Mouse (Mus musculus) heart, adult 9 months (tissue): ENCODE measurements around the gene Ahnak.
"Not testable (repeated sequence)": the region's sequence is repeated elsewhere in the genome, so short reads cannot be mapped to it uniquely, and the experiment has no call there.

ENCODE experiments used
- DNase-seq, 2 experiments: peaks; one replicate each; pipeline ENCODE4 v3.0.0; 2022; ENCODE audit warnings: low spot score in 2 of 2

Gene Ahnak

DNA sequence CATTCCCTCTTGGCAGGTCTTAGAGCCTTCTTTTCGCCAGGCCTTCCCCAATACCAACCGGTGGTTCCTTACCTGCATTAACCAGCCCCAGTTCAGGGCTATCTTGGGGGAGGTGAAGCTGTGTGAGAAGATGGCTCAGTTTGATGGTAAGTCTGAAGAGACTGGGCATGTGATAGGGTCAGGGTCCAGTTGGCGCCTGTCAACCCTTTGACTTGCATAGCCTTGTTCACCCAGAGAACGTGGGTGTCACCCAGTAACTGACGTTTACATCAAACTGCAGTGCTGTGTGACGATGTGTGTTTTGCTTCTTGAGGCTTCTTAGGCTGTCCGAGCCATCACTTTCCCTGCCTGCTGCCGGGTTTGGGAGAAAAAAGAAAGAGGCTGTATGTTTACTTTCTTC is 16.6 kb upstream of the Ahnak start:
- DNase-seq, result not testable (repeated sequence)

DNA sequence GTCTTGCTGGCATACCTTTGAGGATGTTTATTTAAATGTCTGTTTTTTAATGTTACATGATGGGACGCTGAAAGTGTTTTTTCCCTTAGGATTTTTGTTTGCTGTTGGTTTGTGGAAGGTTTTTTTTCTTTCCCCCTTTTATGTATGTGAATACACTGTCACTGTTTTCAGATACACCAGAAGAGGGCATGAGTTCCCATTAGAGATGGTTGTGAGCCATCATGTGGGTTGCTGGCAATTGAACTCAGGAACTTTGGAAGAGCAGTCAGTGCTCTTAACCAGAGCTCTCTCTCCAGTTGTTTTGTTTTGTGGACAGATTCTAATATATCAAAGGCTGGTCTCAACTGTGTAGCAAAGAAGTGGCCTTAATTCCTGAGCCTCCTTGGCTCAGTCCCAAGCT is 14.4 kb upstream of the Ahnak start:
- no peak for DNase-seq

DNA sequence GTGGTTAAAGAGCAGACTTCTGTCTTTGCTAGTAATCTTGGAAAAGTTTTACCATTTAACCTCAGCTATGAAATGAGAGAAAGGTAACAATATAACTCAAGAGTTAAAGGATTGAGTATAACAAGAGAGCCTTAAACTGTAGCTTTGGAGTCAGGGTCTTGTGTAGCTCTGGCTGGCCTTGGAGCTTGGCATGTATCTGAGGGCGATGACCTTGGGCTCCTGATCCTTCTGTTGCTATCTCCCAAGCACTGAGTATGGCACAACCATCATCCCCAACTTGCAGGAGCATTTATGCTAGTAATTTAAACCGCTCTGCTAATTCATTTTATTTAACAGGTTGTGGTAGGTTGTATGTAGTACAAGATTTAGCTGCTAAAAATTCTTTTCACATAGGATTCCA is 13.6 kb upstream of the Ahnak start:
- DNase-seq, result no peak

DNA sequence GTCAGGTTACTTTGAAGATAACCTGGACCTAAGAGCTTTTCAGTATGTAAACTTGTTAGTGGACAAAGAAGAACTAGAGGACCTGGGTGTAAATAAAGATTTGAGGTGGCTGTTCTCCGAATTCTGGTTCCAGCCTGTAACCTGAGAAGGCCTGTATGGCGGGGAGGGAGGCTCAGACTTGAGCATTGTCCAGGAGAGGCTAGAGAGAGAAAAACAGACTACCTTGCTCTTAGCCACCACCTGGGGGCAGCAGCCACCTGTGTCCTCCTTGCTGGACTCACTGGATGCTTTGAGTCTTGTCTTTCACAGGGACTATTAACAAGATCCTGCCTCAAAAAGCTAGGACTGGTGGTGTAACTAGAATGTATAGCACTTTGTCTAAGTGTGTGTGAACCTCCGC is 12.5 kb upstream of the Ahnak start:
- DNase-seq, result peak; percentile 54 to 66

DNA sequence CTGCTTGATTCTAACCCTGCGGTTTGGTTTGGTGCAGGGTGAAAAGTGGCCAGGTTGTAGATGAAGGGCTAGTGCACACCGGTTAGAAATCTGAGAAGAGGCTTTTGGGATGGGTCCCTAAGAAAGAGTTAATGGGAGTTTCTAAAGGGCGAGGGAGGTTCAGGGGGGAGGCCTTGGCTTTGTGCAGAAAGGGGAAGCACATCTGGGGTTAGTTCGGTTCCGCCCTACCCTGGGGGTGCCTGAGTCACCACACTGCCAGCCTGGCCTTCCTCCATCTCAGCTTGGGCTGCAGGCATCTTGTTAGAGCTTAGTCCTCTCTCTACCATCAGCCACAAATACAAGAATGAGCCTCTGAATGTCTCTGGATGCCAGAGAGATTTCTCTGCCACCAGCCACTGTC is 8.3 kb upstream of the Ahnak start:
- DNase-seq, result no peak

DNA sequence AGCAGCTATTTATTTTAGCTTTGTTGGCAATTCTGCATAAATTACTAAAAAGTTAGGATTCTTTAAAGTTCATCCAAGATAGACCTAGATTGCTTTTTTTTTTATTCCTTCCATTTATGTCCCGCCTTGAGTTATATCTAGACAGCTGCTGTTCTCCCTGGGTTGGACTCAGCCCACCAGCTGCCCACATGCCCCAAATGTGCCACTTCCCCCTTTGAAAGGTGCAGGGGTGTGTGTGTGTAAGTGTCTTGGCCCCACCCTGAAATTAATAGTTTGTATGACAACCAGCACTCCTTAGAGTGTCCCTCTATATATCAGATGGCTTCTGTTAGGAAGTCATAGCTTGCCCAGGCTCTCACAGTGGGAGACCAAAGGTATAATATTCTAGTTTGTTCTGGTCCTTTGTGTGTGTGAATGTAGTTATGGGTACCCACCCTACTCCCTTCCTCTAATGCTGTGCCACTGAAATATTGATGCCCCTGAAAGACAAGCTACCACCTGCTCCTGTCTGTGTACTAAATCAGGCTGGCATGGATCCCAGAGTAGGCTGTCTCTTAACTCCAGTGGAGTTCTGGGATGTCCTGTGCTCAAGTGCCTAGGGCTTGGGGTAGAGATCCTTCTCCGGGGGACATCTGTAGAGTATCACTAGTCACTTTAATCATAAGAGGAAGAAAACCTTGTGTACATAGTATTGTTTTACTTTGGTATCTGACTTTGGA is 7.5 kb upstream of the Ahnak start:
- no peak for DNase-seq

DNA sequence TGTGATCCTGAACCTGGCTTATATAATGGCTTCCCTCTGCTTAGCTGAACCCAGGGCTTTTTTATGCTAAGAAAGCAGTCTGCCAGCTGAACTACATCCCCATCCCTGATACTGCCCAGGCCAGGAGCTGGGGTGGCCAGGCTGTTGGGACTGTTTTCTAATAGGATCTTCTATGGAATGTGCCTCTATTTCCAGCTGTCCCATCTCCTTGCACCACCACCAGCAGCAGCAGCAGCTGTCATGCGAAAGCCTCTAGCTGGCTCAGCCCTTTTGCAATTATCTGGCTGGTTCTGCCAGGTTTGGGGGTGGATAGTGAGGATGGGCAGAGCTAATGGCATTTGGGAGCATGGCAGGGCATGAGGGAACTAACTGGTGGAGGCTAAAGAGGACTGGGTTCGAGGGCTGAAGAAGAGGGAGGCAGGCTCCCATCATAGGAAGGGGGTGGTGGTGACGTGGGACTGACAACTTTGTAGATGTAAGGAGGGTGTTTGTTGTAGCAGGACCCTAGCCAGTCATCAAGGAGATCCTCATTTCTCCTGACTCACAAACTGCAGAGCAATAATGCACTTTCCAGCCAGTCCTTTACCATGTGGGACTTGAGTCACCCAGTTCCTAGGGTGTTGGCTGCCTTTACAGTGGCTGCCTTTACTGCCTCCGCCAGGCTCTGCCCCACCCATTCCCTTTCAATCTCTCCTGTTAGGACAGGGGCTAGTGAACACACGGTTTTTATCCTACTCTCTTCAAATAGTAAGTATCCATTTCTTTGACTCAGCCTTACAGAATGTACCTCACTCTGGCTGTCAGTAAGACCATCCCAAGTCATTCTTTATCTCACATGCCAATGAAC is 6.6 kb upstream of the Ahnak start:
- no peak for DNase-seq

DNA sequence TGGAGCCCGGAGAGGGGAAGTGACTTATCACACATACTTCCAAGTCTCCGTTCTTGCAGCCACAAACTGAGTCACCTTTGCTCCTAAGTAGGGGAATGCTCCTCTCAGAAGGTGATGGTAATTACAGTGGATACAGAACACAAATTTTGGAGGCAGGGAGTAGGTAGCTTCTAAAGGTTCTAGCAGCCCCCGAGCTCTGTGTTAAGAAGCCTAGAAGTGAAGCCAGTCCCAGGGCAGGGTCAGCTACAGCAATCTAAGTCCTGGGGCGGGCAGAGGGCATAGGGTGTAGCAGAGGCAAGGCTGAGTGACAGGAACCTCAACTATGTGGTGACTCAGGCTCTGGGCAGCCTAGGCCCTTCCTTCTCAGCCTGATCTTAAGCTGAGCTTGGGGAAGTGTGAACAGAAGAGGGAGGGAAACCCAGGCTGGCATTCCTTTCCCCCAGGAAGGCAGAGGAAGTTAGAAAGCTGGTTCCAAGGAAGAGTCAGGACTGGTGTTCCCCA is 5.9 kb upstream of the Ahnak start:
- no peak for DNase-seq

DNA sequence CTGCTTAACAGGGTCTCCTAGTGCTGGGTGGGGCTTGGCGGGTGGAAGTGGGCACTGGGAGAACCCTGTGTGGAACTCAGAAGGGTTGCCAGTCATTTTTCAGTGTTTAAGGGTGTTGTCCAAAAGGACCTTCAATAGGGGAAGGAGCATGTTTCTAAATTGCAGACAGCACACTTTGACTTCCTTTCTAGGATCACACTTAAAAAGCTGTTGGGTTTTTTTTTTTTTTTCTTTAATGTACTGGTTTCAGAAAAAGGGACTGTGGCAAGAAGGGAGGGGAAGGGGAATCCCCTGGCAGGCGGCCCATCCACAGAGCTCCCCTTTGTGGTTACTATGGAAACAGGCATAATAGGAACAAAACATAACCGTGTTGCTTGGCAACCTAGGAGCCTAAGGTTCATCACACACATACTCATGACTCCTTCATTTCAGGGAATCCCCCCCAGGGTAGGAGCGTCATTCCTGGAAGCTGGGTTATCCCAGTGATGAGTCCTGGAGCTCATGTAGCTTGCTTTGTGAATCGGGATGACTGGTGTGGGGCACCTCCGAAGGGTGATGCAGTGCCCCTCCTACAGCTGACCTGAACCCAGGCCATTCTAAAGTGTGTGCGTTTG is 4.7 kb upstream of the Ahnak start:
- DNase-seq, result peak; percentile 83 to 87

DNA sequence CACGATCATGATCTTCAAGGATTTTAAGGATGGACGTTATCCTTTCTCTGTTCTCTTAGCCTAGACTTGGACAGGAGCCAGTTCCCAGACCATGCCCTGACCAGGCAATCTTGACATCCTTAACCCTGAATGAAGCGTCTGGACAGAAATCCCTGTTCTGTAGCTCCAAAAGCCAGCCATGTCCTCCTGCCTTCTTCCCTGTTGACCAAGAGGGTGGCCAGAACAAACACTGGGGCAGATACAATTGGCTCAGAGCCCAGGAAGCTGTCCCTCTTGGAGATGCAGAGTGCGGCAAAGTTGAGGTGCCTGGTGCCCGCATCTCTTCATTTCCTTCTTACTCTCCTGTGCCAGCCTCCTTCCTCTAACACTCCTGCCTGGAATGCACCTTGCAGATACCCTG is 3.2 kb upstream of the Ahnak start:
- no peak for DNase-seq

DNA sequence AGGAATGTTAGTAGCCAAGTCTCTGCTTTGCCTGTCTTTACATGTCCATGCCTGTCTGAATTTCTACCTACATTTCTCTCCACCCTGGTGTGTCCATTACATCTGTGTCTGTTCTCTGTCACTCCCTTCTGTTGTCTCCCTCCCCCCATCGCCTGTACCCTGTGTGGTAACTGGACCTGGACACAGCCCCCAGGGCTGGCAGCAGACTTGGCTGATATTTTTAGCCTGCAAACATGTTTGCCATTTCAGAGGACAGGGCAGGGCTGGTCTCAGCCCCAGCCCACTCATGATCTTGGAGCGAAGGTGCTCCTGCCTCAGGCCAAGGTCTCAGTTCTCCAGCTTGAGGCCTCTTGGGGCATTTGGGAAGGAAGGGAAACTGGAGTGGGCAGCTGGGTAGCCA is 1.3 kb upstream of the Ahnak start:
- DNase-seq, result peak in 1 of 2 experiments; percentile 60

DNA sequence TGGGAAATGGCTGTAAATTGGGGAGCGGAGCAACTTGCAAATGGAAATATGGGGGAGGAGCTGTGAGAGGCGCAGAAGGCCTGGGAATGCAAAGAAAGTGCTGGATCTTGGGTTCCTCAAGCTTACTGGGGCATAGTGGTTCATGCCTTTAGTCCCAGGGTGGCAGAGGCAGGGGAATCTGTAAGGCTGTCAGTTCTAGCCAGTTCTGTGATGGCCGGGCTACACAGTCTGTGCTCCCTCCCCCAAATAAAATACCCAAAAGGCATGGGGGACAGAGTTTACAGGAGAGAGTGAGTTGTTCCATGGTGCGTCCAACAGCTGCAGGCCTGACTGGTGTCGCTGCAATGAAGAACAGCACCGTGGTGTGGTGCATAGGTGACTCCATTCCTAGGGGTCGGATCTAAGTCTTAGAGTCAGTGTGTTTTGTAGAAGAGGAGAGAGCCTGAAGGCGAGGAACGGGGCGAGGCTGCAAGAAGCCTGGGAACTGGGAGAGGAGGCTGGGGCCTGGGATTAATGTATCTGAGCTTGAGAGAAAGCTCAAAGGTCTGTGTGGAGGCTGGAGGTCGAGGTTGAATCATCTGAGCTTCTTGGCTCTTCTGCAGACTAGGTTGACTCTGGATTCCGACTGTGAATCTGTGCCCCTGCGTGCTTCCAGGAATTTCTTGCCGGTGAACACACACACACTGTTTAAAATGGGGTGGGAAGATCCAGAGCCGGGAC is 578 bp upstream of the Ahnak start:
- DNase-seq, result no peak

DNA sequence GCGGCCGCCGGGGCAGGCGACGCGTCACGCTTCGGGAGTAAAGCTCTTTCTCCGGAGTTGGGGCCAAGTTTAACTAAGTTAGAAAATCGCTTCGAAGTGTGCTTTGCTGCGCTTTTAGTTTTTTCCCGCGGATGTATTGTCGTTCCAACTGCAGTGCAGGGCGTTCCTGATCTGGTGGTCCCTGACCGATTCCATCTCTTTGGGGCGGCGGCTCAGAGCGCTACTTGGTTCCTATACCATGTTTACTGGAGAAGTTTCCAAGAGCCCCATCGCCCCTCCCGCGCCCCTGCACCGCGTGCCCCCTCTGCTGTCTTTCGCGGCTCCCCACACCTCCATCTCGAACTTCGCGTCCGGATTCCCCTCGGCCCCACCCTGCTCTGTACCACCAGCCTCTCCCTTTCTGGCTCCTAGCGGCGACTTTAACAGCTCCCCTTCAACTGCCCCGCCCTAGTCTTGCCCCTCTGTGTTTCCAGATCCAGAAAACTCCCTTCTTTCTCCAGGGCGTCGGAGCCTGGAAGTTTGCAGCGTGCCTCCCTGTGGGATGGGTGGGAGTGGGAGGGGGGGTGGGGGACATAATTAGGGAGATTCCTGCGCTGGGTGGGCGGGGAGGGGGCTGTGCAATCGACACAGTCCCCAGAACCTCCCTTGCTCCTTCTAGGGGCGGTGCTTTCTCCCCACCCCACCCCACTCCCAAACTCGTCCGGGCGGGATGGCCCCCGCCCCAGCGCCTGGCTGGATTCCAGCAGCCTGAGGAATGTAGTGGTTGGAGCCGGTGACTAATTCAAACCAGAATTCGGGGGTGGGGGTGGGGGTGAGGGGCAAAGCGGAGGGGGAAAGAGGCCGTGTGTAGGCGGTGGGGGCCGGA is 715 bp downstream of the Ahnak start:
- peak; percentile 92 to 94 for DNase-seq

DNA sequence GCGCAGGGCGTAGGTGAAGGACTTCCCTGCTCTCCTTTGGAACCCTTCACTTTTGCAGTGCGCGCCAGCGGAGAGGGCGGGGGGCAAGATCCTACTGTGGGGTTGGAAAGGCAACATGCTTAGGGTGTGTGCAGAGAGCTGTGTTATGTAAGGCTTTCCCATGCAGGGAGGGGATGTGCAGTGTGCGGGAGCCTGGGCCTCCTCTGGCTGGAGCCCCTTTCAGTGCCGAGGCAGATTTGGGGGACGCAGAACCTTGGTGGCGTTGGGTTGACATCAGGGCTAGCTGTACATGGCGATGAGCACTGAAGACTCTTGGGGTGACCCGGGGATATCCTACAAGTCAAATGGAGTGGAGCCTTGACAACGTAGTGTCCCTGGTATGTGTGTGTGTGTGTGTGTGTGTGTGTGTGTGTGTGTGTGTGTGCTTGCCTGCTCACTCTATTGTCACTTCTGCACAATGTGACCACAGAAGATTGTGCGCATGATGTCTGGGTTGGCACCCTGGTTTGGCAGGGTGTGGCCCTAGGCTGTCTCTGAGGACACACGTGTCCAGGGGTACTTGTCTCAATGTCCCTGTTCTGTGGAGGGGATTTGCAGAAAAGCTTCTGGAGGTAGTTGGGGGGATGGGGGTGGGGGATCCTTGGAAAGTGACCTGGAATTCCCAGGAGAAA is 1.5 kb downstream of the Ahnak start:
- no peak for DNase-seq

DNA sequence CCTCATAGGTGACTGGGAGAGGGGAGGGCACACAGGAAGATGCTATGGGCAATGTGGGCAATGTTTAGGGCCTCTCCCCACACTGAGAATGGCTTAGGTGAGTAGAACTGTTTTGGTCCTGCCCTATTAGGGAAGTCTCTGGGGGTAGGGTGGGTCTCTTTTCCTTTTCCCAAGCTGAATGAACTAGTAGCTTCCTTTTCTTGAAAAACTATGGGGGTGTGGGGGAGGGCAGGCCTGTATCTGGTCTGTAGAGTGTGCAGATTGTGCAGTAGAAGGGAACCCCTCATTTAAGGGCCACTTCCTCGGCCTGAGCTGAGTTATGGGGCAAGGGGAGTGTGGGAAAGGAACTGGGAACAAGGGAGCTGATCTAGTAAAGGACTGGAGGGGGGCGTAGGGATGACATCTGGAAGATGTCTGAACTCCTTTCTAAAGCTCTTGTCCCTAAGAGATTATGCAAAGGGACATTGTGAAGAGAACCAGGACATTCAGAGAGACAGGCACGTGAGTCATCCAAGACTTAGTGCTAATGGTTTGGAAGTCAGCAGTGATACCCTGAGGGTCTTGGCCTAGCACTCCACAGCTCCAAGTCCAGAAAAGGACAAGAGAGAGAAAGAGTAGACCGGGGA is 2.3 kb downstream of the Ahnak start:
- peak; percentile 73 to 77 for DNase-seq

DNA sequence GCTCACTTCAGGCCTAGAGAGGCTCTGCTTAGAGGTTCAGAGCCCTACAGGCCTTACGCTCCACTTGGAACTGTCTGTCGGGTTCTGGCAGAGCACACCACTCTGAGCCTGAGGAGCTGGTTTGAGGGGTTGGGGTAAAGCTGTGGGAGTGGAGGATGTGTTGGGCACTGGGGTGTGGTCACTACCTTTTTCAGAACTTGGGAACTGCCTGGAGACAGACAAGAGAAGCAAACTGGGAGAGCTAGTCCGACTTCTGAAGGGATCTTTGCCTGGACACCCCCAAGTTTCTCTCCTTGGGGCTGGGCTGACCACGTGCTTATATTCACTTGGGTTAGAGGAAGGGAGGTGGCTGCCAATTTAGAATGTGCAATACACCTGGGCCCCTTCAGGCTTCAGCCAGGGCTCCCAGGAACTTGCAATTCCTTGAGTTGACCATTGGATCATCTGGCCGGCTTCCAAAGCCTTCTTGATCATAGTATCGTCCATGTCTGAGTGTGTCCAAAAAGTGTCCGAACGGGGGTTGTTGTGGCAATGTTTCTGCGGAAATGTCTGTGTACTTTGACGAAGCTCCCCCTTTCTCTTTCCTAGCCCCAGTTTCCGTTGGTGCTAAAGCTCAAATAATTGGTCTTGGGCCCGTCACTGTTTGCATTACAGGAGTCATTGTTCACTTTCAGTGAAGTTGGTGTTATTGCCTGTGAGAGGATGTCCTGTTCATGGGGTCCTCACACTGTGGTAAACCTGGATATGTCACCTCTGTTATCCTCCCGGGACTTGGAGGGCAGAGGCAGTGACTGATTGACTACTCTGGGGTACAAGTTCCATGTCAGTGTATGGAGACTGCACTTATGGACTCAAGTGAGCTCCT is 3.0 kb downstream of the Ahnak start:
- DNase-seq, result peak in 1 of 2 experiments; percentile 57

DNA sequence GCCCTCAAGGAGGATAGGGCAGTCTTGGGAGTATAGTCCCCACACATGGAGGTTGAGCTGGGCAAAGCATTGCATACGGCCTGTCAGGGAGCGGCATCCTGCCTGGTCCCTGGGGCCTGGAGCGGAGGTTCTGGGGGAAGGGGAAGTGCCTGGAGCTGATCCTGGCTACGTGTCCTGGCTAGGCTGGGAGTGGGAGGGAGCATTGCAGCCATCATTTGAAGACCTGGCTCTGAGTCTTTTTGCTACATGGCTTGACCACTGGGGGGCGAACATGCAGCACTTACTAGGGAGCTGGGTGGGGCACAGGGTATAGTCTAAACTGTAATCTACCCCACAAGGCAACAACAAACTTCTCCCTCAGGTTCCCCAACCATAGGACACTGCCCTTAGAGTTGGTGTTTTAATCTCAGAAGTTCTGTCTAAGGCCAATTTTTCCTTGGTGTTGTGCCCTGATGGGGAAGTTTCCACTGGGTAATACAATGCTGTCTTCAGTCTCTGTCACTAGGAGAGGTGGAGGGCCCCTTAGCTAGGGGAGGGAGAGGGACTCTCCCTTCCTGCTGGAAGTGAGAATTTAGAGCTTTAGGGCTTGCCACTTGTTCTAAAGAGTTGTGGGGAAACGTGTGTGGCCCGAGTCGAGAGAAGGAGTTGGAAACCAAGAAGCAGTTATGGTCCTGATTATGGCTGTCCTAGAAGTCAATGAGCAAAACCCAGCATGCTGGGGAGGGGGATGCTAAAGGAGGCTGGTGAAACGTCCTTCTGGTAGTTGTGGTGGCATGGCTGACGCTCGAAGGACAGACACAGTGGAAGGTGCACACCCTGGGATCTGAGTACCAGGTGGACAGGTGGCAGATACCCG is 3.9 kb downstream of the Ahnak start:
- DNase-seq, result peak; percentile 94 to 95

DNA sequence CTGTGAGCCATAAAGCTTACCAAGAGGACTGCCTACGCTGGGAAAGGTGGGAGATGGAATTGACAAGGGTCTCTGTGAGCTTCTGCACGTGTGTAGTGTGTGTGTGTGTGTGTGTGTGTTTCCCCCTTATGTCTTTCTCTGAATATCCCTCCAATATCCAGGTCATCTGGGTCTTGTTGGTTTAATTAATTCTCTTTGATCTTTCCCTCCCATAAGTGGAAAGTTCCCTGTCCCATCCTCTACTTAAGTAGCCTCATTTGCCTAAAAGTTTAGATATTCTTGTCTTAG is 4.5 kb downstream of the Ahnak start:
- DNase-seq, result no peak
